Mouse (Mus musculus) bone marrow, adult 2 months (tissue): ENCODE results near the gene N4bp3. TPM values are rescaled to one million over a fixed set of nuclear protein-coding genes. Genes with fewer than 3 reads are reported as not detected.
"Not testable (repeated sequence)": the region's sequence is repeated elsewhere in the genome, so short reads cannot be mapped to it uniquely, and the experiment has no call there.

ENCODE experiments used
- H3K27ac ChIP-seq: fragments of 200-500 bp; 2 replicates; pipeline ENCODE4 v1.5.1; 2012; ENCODE audit warnings: low read depth, mild to moderate bottlenecking, control low read depth, inconsistent platforms, low read length; ENCODE audit not compliant: control insufficient read depth, poor library complexity, insufficient read depth
- H3K4me1 ChIP-seq: fragments of 200-500 bp; 2 replicates; pipeline ENCODE4 v1.6.1; 2011; ENCODE audit warnings: low read length; ENCODE audit not compliant: control insufficient read depth, insufficient read depth
- H3K4me3 ChIP-seq: fragments of 200-500 bp; replicated peaks from 2 replicates; pipeline ENCODE3; 2011; ENCODE audit warnings: mild to moderate bottlenecking, low read depth, low read length, control low read depth; ENCODE audit not compliant: control insufficient read depth
- CTCF ChIP-seq: fragments of 200-500 bp; IDR thresholded peaks from 2 replicates; pipeline ENCODE4 v1.5.1; 2011; ENCODE audit warnings: low read length, control low read depth; ENCODE audit not compliant: control insufficient read depth, insufficient read depth
- POLR2A ChIP-seq: fragments of 200-500 bp; IDR thresholded peaks from 2 replicates; pipeline ENCODE4 v1.6.1; 2011; ENCODE audit warnings: low read depth, mild to moderate bottlenecking, control low read depth, low read length, borderline replicate concordance; ENCODE audit not compliant: control insufficient read depth
- WGBS: fragments of 180-500 bp; shearing (Covaris S2); methylation state at CpG from one replicate; pipeline ENCODE4 v1.1.7; 2018; 5-methylcytosine and 5-hydroxymethylcytosine counted together
- polyA plus RNA-seq: library from polyadenylated mRNA; stranded (reverse); fragments of >200 nt; gene quantifications from 2 replicates; pipeline ENCODE4 v1.2.4, GENCODE M21; 2011; ENCODE audit warnings: low replicate concordance; ENCODE audit not compliant: missing spikeins, insufficient read depth, insufficient read length

N4bp3 gene
- polyA plus RNA-seq, 1 experiment, result 5.7 TPM

DNA sequence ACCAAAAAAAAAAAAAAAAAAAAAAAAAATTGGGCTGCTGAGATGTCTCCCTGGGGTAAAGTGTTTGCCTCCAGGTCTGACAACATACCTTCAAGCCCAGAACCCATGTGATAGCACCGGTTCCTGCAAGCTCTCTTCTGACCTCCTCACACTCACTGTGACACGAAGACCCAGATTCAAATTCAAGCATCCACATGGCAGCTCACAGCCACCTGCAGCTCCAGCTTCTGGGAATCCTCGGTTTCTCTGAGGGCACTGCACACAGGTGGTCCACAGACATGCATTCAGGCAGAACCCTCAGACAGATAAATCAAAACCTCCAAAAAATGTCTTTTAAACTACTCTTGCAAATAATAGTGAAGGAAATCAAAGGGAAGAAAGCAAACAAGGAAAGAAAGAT, 28.8 kb upstream of the N4bp3 start:
- 86% methylated on average over 3 of the region's 3 CpGs for WGBS

DNA sequence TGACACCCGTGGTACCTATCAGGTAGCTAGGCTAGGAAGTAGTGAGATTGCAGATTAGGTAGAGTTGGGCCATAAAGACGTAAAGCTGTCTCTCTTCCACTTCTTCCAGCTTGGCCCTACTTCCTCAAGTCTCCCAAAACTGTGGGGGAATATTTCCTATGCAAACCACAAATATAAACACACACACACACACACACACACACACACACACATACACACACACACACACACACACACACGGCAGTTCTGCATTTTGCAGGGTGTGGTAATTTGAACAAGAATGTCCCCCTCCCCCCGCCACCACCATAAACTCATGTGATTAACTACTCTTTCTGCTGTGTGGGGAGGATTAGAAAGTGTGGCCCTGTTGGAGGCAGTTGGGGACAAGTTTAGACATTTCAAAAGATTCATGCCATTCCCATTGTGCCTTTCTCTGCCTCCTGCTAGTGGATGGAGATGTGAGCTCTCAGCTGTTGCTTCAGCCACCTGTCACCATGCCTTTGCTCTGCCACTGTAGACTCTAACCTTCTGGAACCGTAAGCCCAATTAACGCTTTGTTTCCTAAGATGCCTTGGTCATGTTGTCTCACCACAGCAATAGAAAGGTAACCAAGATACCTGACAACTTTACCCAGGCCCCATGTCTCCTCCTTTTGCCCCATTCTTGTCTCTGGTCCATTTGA, 27.2 kb upstream of the N4bp3 start:
- peaks cover 3% of the 10 kb centered on the region; the same call in 1 of the 2 replicates for H3K4me1 ChIP-seq
- no peak overlapping the region for H3K27ac ChIP-seq
- H3K4me3 ChIP-seq, result no peak overlapping the region
- TF ChIP-seq POLR2A (no peak), CTCF (no peak)
- WGBS, result 29% methylated on average over 6 of the region's 6 CpGs

More for the DNA sequence above, 28.8 kb upstream of the N4bp3 start:
- Histone ChIP-seq H3K4me3 (no peak overlapping the region), H3K4me1 (peaks cover 3% of the 10 kb centered on the region; the same call in 1 of the 2 replicates), H3K27ac (no peak overlapping the region)
- no peak for TF ChIP-seq POLR2A

DNA sequence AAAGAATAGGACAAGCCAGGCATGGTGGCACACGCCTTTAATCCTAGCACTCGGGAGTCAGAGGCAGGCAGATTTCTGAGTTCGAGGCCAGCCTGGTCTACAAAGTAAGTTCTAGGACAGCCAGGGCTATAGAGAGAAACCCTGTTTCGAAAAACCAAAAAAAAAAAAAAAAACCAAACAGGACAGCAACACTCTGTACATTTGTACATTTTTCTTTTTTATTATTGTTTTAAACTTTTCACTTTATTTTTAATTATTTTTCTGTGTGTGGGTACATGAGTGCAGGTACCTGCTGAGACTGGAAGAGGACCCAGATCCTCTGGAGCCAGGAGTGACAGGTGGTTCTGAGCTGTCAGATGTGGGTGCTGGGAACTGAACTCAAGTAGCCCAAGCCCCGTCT, 24.7 kb upstream of the N4bp3 start:
- peaks cover 1% of the 10 kb centered on the region; the same call in 1 of the 2 replicates for H3K4me1 ChIP-seq
- H3K4me3 ChIP-seq, result no peak overlapping the region
- TF ChIP-seq POLR2A, result no peak
- no peak for TF ChIP-seq CTCF
- 81% methylated on average over 5 of the region's 5 CpGs for WGBS
- H3K27ac ChIP-seq, result no peak overlapping the region

DNA sequence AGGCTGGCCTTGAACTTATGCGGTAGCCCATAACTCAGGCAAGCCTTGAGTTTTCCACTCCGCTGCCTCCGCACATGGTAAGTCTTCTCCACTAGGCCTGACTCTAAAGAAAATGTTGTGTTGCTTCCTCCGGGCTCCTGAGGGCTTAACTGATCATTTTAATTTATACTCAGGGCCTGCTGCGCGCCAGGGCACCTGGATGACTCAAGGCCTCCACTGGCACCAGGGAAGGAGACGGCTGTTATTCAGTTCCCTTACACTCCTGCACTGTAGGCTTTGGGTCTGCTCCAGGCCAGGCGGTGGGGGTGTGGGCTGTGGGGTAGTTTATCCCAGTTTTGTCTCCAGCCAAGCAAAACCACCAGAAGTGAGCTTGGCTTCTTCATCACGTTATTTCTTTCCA, 22.6 kb upstream of the N4bp3 start:
- peaks cover 1% of the 10 kb centered on the region; the same call in 1 of the 2 replicates for H3K4me1 ChIP-seq
- no peak overlapping the region for H3K4me3 ChIP-seq
- H3K27ac ChIP-seq, result no peak overlapping the region
- 77% methylated on average over 9 of the region's 9 CpGs for WGBS
- no peak for TF ChIP-seq POLR2A
- no peak for TF ChIP-seq CTCF

DNA sequence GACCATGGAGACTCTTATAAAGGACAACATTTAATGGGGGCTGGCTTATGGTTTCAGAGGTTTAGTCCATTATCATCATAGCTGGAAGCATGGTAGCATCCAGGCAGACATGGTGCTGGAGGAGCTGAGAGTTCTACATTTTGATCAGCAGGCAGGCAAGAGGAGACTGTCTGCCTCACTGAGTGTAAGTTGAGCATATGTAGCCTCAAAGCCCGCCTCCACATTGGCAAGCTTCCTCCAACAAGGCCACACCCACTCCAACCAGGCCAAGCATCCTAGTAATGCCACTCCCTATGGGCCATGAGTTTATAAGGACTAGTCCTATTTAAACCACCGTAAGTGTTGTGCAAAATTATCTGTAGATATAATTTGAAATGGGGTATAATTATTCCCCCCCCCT, 20.7 kb upstream of the N4bp3 start:
- H3K4me1 ChIP-seq, result no peaks in the 10 kb centered on the region
- TF ChIP-seq CTCF (no peak), POLR2A (no peak)
- H3K27ac ChIP-seq, result no peak overlapping the region
- 61% methylated on average over 2 of the region's 2 CpGs for WGBS
- H3K4me3 ChIP-seq, result no peak overlapping the region

DNA sequence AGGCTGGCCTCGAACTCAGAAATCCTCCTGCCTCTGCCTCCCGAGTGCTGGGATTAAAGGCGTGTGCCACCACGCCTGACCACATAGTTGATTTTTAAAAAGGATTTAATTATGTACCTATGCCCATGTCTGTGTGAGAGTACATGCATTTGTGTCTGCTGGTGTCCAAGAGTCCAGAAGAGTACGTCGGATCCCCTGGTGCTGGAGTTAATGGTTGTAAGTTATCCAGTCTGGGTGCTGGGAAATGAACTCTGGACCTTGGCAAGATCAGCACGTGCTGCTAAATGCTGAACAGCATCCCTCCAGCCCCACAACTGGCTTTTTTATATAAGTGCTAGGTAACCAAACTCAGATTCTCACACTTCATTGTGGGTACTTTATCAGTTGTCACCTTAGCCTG, 20.2 kb upstream of the N4bp3 start:
- H3K27ac ChIP-seq, result no peak overlapping the region
- no peak for TF ChIP-seq CTCF
- no peak for TF ChIP-seq POLR2A
- WGBS, result 87% methylated on average over 7 of the region's 7 CpGs
- H3K4me3 ChIP-seq, result no peak overlapping the region
- H3K4me1 ChIP-seq, result no peaks in the 10 kb centered on the region

DNA sequence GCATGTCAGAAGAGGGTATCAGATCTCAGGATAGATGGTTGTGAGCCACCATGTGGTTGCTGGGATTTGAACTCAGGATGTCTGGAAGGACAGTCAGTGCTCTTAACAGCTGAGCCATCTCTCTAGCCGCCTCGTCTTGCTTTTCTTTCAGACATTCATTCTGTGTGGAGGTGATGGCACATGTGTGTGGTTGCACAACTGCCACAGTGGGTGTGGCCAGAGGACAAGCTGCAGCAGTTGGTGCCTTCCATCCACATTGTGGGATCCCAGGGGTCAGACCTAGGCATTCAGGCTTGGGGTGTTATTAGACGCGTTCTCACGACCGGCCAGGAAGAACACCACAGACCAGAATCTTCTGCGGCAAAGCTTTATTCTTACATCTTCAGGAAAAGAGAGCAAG, 14.1 kb upstream of the N4bp3 start:
- H3K4me1 ChIP-seq, H3K4me3 ChIP-seq, H3K27ac ChIP-seq: not testable (repeated sequence)
- 80% methylated on average over 7 of the region's 7 CpGs for WGBS

DNA sequence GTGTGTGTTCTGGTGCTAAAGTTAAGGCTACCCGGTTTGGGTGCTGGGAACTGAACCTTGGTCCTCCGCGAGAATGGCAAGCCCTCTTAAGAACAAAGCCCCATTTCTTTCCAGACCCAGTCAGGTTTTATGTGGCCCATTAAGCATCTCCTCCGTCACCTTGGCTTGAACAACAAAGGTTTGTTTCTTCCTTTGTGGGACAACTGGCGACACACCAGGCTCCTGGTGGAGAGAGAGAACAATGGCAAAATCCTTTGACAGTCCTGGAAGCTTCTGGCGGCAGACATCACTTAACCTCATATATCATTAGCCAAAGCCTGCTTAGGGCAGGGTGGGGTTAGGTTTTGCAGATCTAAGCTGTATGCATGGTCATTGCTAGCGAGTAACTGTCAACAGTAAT, 12.0 kb upstream of the N4bp3 start:
- WGBS, result 86% methylated on average over 7 of the region's 7 CpGs
- H3K27ac ChIP-seq, result no peak overlapping the region
- TF ChIP-seq POLR2A (no peak), CTCF (no peak)
- H3K4me3 ChIP-seq, result no peak overlapping the region
- H3K4me1 ChIP-seq, result no peaks in the 10 kb centered on the region; the same call in none of the 2 replicates

DNA sequence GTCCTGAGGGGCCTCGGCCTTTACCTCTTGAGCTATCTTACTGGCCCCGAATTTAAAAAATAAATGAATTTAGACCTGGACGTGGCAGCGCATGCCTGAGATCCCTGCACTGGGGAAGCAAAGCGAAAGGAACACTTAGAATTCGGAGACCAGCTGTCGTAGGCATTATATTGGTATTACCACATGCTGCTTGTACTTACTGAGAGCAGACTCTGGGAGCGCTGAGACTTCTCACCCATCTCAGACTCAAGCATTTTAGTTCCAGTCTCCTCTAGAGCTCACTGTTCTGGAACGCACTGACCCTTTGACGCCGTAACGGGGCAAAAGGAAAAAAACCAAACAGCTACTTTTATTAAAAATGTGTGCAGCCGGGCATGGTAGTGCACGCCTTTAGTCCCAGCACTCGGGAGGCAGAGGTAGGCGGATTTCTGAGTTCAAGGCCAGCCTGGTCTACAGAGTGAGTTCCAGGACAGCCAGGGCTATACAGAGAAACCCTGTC, 11.3 kb upstream of the N4bp3 start:
- 85% methylated on average over 16 of the region's 16 CpGs for WGBS
- H3K4me1 ChIP-seq, result no peaks in the 10 kb centered on the region; the same call in none of the 2 replicates

More for the DNA sequence above, 11.3 kb upstream of the N4bp3 start:
- TF ChIP-seq POLR2A (no peak), CTCF (no peak)
- Histone ChIP-seq H3K4me3 (no peak overlapping the region), H3K27ac (no peak overlapping the region)
